Mouse (Mus musculus) hindbrain, postnatal 0 days (tissue): ENCODE results near the gene Tmem56. TPM values are rescaled to one million over a fixed set of nuclear protein-coding genes. Genes with fewer than 3 reads are reported as not detected.

Experiments
- ATAC-seq: fragments of 200-750 bp; cut with Nextera tagmentation; 2 replicates; pipeline ENCODE4 v1.8.0; 2017; ENCODE audit warnings: mild to moderate bottlenecking, moderate TSS enrichment, moderate library complexity
- DNase-seq: peaks from one replicate; pipeline ENCODE4 v3.0.0-alpha.2; 2015; ENCODE audit warnings: low spot score
- H3K27ac ChIP-seq: fragments of 300-500 bp; sonication (generic); 2 replicates; pipeline ENCODE4 v1.5.1; 2014; ENCODE audit warnings: mild to moderate bottlenecking
- H3K27me3 ChIP-seq: fragments of 300-500 bp; sonication (generic); 2 replicates; pipeline ENCODE4 v1.6.1; 2014; ENCODE audit warnings: low read length, mixed read lengths; ENCODE audit not compliant: insufficient read depth
- H3K36me3 ChIP-seq: fragments of 300-500 bp; sonication (generic); 2 replicates; pipeline ENCODE4 v1.6.1; 2014; ENCODE audit warnings: low read length, mixed read lengths; ENCODE audit not compliant: insufficient read depth
- H3K4me1 ChIP-seq: fragments of 300-500 bp; sonication (generic); 2 replicates; pipeline ENCODE4 v1.6.1; 2014; ENCODE audit warnings: antibody characterized with exemption, low read length, mixed read lengths; ENCODE audit not compliant: insufficient read depth
- H3K4me2 ChIP-seq: fragments of 300-500 bp; sonication (generic); 2 replicates; pipeline ENCODE4 v1.6.1; 2014; ENCODE audit warnings: low read depth, mild to moderate bottlenecking, low read length, moderate library complexity, mixed read lengths
- H3K4me3 ChIP-seq: fragments of 300-500 bp; sonication (generic); 2 replicates; pipeline ENCODE4 v1.5.1; 2014; ENCODE audit warnings: low read length
- H3K9ac ChIP-seq: fragments of 300-500 bp; sonication (generic); replicated peaks from 2 replicates; pipeline ENCODE4 v1.6.1; 2014; ENCODE audit warnings: mild to moderate bottlenecking, low read length, moderate library complexity, mixed read lengths
- H3K9me3 ChIP-seq: fragments of 300-500 bp; sonication (generic); 2 replicates; pipeline ENCODE4 v1.6.1; 2016; ENCODE audit warnings: low read length, mixed read lengths
- CTCF ChIP-seq: IDR thresholded peaks from 2 replicates; pipeline ENCODE4 v1.5.1; 2016; ENCODE audit warnings: antibody characterized with exemption, control low read depth, low read depth
- WGBS: fragments of 180-500 bp; shearing (Covaris S2); extraction: QIAGEN DNeasy Blood & Tissue Kit; methylation state at CpG from one replicate; pipeline ENCODE4 v1.1.7; 2014; 5-methylcytosine and 5-hydroxymethylcytosine counted together
- polyA plus RNA-seq: library from polyadenylated mRNA; unstranded; fragments of >200 nt; fragmentation: Nextera tagmentation; extraction: Ambion mirVana; gene quantifications from 2 replicates; pipeline ENCODE4 v1.2.1, GENCODE M21; 2015
- total RNA-seq: library from RNA; depleted of rRNA; stranded (reverse); fragments of >200 nt; gene quantifications from 2 replicates; pipeline ENCODE4 v1.2.3, GENCODE M21; 2014

Gene Tmem56
- total and polyA plus RNA-seq, 2 experiments from 2014 or later, result 3.8 to 13.5 TPM

DNA sequence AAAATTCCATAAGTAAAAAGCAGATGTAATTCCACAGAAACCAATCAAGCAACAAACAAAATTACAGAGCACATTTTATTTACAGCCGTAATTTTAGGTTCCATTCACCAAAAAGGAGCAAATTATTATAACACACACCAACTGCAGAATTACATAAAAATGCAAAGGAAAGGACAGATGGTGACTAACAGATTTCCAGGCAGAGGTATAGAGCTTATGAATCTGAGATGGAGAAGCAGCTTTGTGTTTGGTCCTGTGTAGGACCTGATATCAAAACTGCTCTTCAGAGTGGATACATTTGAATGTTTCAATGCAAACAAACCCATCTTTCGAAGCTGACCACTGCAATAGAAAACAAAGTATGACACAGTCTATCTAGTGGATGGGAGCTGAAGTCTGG lies 80.3 kb downstream of the Tmem56 start:
- no peak overlapping the region for H3K4me2 ChIP-seq
- WGBS, result 86% methylated on average over 2 of the region's 2 CpGs
- no peaks in the 10 kb centered on the region for H3K4me1 ChIP-seq
- H3K4me3 ChIP-seq, result no peak overlapping the region
- no peak overlapping the region for H3K9ac ChIP-seq
- no peak for TF ChIP-seq CTCF
- no peak for ATAC-seq
- no peaks in the 10 kb centered on the region for H3K27me3 ChIP-seq
- no peaks in the 10 kb centered on the region for H3K9me3 ChIP-seq
- H3K36me3 ChIP-seq, result no peaks in the 10 kb centered on the region; the same call in 1 of the 2 replicates
- H3K27ac ChIP-seq, result no peak overlapping the region
- DNase-seq, result no peak

GRCm38 (mm10) chr3:121201012-121201747 lies 81.7 kb downstream of the Tmem56 start:
- Histone ChIP-seq H3K4me2 (no peak overlapping the region), H3K4me3 (no peak overlapping the region)
- ATAC-seq, result no peak

DNA sequence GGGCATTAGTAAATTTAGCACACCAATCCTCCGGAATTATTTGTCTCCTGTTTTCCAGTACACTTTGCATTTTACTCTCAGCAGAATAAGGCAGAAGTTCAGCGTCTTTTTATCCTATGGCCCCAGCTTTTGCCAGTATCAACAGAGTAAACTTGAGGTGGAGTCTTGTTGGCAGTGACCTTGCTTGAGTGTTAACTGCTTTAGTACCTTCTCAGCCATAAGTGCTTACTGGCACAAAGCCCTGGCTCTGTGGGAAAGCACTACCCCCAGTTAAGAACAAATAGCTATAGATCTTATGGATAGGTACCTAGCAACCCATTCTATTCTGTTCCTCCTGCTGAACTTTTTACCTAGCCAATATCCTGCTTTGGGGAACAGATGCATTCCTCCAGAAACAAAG lies 93.7 kb downstream of the Tmem56 start:
- Histone ChIP-seq H3K4me1 (no peaks in the 10 kb centered on the region), H3K27me3 (no peaks in the 10 kb centered on the region), H3K4me2 (no peak overlapping the region), H3K36me3 (no peaks in the 10 kb centered on the region), H3K27ac (no peak overlapping the region), H3K9me3 (no peaks in the 10 kb centered on the region), H3K9ac (no peak overlapping the region), H3K4me3 (no peak overlapping the region)
- DNase-seq (no peak), ATAC-seq (no peak)
- 89% methylated on average over 2 of the region's 2 CpGs for WGBS
- TF ChIP-seq CTCF, result no peak

More at GRCm38 (mm10) chr3:121201012-121201747, 81.7 kb downstream of the Tmem56 start:
- no peaks in the 10 kb centered on the region for H3K4me1 ChIP-seq
- TF ChIP-seq CTCF, result no peak
- no peak overlapping the region for H3K9ac ChIP-seq
- 62% methylated on average over 11 of the region's 11 CpGs for WGBS
- H3K27ac ChIP-seq, result no peak overlapping the region
- DNase-seq, result no peak
- H3K27me3 ChIP-seq, result no peaks in the 10 kb centered on the region
- no peaks in the 10 kb centered on the region; the same call in 1 of the 2 replicates for H3K36me3 ChIP-seq
- H3K9me3 ChIP-seq, result no peaks in the 10 kb centered on the region

DNA sequence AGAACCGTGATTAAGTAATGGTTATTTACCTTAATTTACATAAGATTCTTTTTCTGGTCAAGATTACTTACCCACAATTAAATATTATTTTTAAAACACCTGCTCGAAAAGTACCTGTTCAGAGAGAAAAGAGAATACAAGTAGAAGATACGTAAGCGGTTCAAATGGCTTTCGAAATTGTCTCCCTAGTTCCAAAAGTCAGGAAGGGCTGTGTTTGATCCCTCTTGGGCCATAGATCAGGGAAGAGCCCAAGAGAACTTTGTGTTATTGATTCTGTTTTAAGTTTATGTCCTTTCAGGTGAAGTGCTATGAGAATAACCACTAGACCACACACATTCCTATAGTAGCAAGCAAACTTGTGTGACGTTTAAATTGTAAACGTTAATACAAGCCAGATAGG lies 95.4 kb downstream of the Tmem56 start:
- ATAC-seq (no peak), DNase-seq (no peak)
- Histone ChIP-seq H3K36me3 (no peaks in the 10 kb centered on the region), H3K4me1 (no peaks in the 10 kb centered on the region), H3K4me2 (no peak overlapping the region), H3K9me3 (no peaks in the 10 kb centered on the region), H3K27me3 (no peaks in the 10 kb centered on the region), H3K4me3 (no peak overlapping the region), H3K9ac (no peak overlapping the region), H3K27ac (no peak overlapping the region)
- TF ChIP-seq CTCF, result no peak
- 90% methylated on average over 7 of the region's 7 CpGs for WGBS

GRCm38 (mm10) chr3:121186925-121187324 lies 96.0 kb downstream of the Tmem56 start:
- Histone ChIP-seq H3K9me3 (no peaks in the 10 kb centered on the region), H3K27me3 (no peaks in the 10 kb centered on the region), H3K36me3 (no peaks in the 10 kb centered on the region), H3K27ac (no peak overlapping the region), H3K4me3 (no peak overlapping the region), H3K4me1 (no peaks in the 10 kb centered on the region), H3K4me2 (no peak overlapping the region), H3K9ac (no peak overlapping the region)
- no peak for TF ChIP-seq CTCF
- ATAC-seq (no peak), DNase-seq (no peak)
- WGBS, result 85% methylated on average over 3 of the region's 3 CpGs

GRCm38 (mm10) chr3:121185197-121185596 lies 97.7 kb downstream of the Tmem56 start:
- DNase-seq (no peak), ATAC-seq (no peak)
- Histone ChIP-seq H3K9ac (no peak overlapping the region), H3K4me2 (no peak overlapping the region), H3K4me3 (no peak overlapping the region), H3K36me3 (no peaks in the 10 kb centered on the region), H3K9me3 (no peaks in the 10 kb centered on the region), H3K4me1 (no peaks in the 10 kb centered on the region), H3K27me3 (no peaks in the 10 kb centered on the region), H3K27ac (no peak overlapping the region)
- no peak for TF ChIP-seq CTCF
- WGBS, result 91% methylated on average over 3 of the region's 3 CpGs

GRCm38 (mm10) chr3:121176011-121176410 lies 106.9 kb downstream of the Tmem56 start:
- TF ChIP-seq CTCF, result no peak
- no peaks in the 10 kb centered on the region for H3K36me3 ChIP-seq
- no peak overlapping the region for H3K4me3 ChIP-seq
- H3K9ac ChIP-seq, result no peak overlapping the region
- H3K27me3 ChIP-seq, result no peaks in the 10 kb centered on the region
- ATAC-seq (no peak), DNase-seq (no peak)
- no peaks in the 10 kb centered on the region for H3K9me3 ChIP-seq
- H3K27ac ChIP-seq, result no peak overlapping the region
- 93% methylated on average over 1 of the region's 1 CpGs for WGBS
- no peak overlapping the region for H3K4me2 ChIP-seq
- H3K4me1 ChIP-seq, result no peaks in the 10 kb centered on the region; the same call in 1 of the 2 replicates
